Mouse (Mus musculus) liver, postnatal 0 days (tissue): ENCODE results near the gene Gm20388. TPM values are rescaled to one million over a fixed set of nuclear protein-coding genes. Genes with fewer than 3 reads are reported as not detected.

Experiments
- ATAC-seq: fragments of 200-750 bp; cut with Nextera tagmentation; 2 replicates; pipeline ENCODE4 v1.8.0; 2017; ENCODE audit warnings: mild to moderate bottlenecking, moderate library complexity
- DNase-seq: peaks from one replicate; pipeline ENCODE4 v3.0.0-alpha.2; 2016
- H3K27ac ChIP-seq: fragments of 300-500 bp; sonication (generic); 2 replicates; pipeline ENCODE4 v1.5.1; 2014; ENCODE audit warnings: antibody characterized with exemption, moderate library complexity, mild to moderate bottlenecking, low read depth
- H3K27me3 ChIP-seq: fragments of 300-500 bp; sonication (generic); 2 replicates; pipeline ENCODE4 v1.6.1; 2014; ENCODE audit warnings: low read length, control low read depth, mixed read lengths; ENCODE audit not compliant: insufficient read depth
- H3K36me3 ChIP-seq: fragments of 300-500 bp; sonication (generic); replicated peaks from 2 replicates; pipeline ENCODE4 v1.6.1; 2014; ENCODE audit warnings: mild to moderate bottlenecking, control low read depth, low read length, moderate library complexity, mixed read lengths; ENCODE audit not compliant: insufficient read depth
- H3K4me1 ChIP-seq: fragments of 300-500 bp; sonication (generic); 2 replicates; pipeline ENCODE4 v1.6.1; 2014; ENCODE audit warnings: antibody characterized with exemption, mild to moderate bottlenecking, control low read depth; ENCODE audit not compliant: insufficient read depth
- H3K4me2 ChIP-seq: fragments of 300-500 bp; sonication (generic); 2 replicates; pipeline ENCODE4 v1.6.1; 2014; ENCODE audit warnings: low read depth, mild to moderate bottlenecking, low read length, moderate library complexity, mixed read lengths
- H3K4me3 ChIP-seq: fragments of 300-500 bp; sonication (generic); 2 replicates; pipeline ENCODE4 v1.5.1; 2014; ENCODE audit warnings: low read depth, low read length
- H3K9ac ChIP-seq: fragments of 300-500 bp; sonication (generic); replicated peaks from 2 replicates; pipeline ENCODE4 v1.6.1; 2014; ENCODE audit warnings: mild to moderate bottlenecking, moderate library complexity
- H3K9me3 ChIP-seq: fragments of 300-500 bp; sonication (generic); 2 replicates; pipeline ENCODE4 v1.6.1; 2016; ENCODE audit warnings: mild to moderate bottlenecking, control low read depth, low read length, mixed read lengths
- CTCF ChIP-seq: sonication (generic); IDR thresholded peaks from 2 replicates; pipeline ENCODE4 v1.5.1; 2016; ENCODE audit warnings: antibody characterized with exemption, low read depth
- EP300 ChIP-seq: IDR thresholded peaks from 2 replicates; pipeline ENCODE4 v1.6.1; 2016; ENCODE audit warnings: antibody characterized with exemption, low read depth, mild to moderate bottlenecking
- WGBS: fragments of 180-500 bp; shearing (Covaris S2); extraction: QIAGEN DNeasy Blood & Tissue Kit; methylation state at CpG from one replicate; pipeline ENCODE4 v1.1.7; 2014; ENCODE audit not compliant: insufficient replicate concordance; 5-methylcytosine and 5-hydroxymethylcytosine counted together
- polyA plus RNA-seq: library from polyadenylated mRNA; unstranded; fragments of >200 nt; fragmentation: Nextera tagmentation; extraction: Ambion mirVana; gene quantifications from 2 replicates; pipeline ENCODE4 v1.2.1, GENCODE M21; 2015

The Gm20388 gene
- polyA plus RNA-seq, 1 experiment from 2014 or later, result not detected

- H3K4me1 ChIP-seq, result no peaks in the 10 kb centered on the region
- no peaks in the 10 kb centered on the region for H3K27me3 ChIP-seq
- no peak overlapping the region for H3K27ac ChIP-seq
- ATAC-seq (no peak), DNase-seq (no peak)
- H3K4me2 ChIP-seq, result no peak overlapping the region
- H3K9ac ChIP-seq, result no peak overlapping the region
- WGBS, result 84% methylated on average over 5 of the region's 5 CpGs
- no peak overlapping the region for H3K4me3 ChIP-seq
- TF ChIP-seq EP300 (no peak), CTCF (no peak)
- no peaks in the 10 kb centered on the region for H3K9me3 ChIP-seq
- peaks cover 17% of the 10 kb centered on the region; the same call in 1 of the 2 replicates for H3K36me3 ChIP-seq
Observed at GRCm38 (mm10) chr8:122789796-122790195, 2879.2 kb downstream of the Gm20388 start.

DNA sequence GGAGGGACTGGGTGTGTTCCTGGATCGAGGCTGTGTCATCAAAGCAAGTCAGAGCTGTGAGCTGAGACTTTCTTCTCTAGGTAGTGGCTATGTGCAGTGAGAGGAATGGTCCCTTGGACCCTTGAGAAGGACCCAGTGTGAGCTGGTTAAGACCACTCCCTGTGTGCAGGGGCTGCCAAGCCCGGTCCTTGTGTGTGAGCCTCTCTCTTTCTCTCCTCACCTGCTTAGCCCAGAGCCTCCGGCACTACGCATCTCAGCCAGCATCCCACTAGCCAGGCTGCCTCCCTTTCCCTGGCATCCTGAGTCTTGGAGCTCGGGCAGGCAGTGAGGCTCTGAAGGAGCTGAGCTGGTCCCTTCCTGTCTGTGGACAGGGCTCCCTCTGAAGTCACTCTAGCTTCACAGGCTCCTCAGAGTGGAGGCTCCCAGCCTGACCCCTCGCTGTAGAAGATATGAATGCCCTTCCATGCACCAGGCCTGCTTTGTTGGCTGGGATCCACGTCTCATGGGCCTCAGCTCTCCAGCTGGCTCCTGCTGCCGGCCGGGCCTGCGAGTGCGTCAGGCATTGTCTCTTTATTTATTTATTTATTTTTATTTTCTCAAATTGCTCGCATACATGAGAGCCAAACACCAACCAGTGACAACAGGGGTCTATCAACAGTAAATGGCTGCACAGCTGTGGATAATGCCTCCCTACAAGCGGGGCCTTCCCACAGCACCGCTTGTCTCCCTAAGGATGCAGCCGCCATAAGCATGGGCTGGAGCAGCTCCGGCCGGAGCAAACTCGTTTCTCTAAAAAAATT, 2882.9 kb downstream of the Gm20388 start:
- Histone ChIP-seq H3K36me3 (peaks cover 6% of the 10 kb centered on the region; the same call in 1 of the 2 replicates), H3K9ac (no peak overlapping the region), H3K4me1 (no peaks in the 10 kb centered on the region), H3K4me3 (no peak overlapping the region), H3K4me2 (no peak overlapping the region), H3K27ac (no peak overlapping the region), H3K9me3 (no peaks in the 10 kb centered on the region), H3K27me3 (no peaks in the 10 kb centered on the region)
- 83% methylated on average over 18 of the region's 18 CpGs for WGBS
- DNase-seq, result no peak
- no peak for TF ChIP-seq CTCF
- TF ChIP-seq EP300, result no peak
- no peak for ATAC-seq

- no peak overlapping the region for H3K4me3 ChIP-seq
- H3K9me3 ChIP-seq, result no peaks in the 10 kb centered on the region
- ATAC-seq (no peak), DNase-seq (no peak)
- 89% methylated on average over 5 of the region's 5 CpGs for WGBS
- TF ChIP-seq EP300 (no peak), CTCF (no peak)
- no peak overlapping the region for H3K9ac ChIP-seq
- H3K27me3 ChIP-seq, result no peaks in the 10 kb centered on the region
- 0 out of 2 replicates have a peak, but pooled peaks cover 6% of the 10 kb centered on the region for H3K36me3 ChIP-seq
- H3K27ac ChIP-seq, result no peak overlapping the region
- H3K4me2 ChIP-seq, result no peak overlapping the region
- no peaks in the 10 kb centered on the region for H3K4me1 ChIP-seq
Observed at GRCm38 (mm10) chr8:122794175-122794454, 2883.5 kb downstream of the Gm20388 start.

- Histone ChIP-seq H3K9me3 (no peaks in the 10 kb centered on the region), H3K4me1 (no peaks in the 10 kb centered on the region), H3K27ac (no peak overlapping the region), H3K27me3 (no peaks in the 10 kb centered on the region), H3K4me3 (no peak overlapping the region), H3K4me2 (no peak overlapping the region), H3K9ac (no peak overlapping the region), H3K36me3 (no peaks in the 10 kb centered on the region; the same call in 1 of the 2 replicates)
- no peak for DNase-seq
- ATAC-seq, result no peak
- WGBS, result 63% methylated on average over 15 of the region's 15 CpGs
- TF ChIP-seq CTCF, result no peak
Observed at GRCm38 (mm10) chr8:122803906-122804761, 2893.5 kb downstream of the Gm20388 start.

GRCm38 (mm10) chr8:122805349-122805748, 2894.7 kb downstream of the Gm20388 start:
- no peak for TF ChIP-seq EP300
- no peak for TF ChIP-seq CTCF
- Histone ChIP-seq H3K9ac (no peak overlapping the region), H3K27me3 (no peaks in the 10 kb centered on the region), H3K27ac (no peak overlapping the region), H3K36me3 (no peaks in the 10 kb centered on the region; the same call in 1 of the 2 replicates), H3K4me2 (no peak overlapping the region), H3K4me3 (no peak overlapping the region), H3K4me1 (no peaks in the 10 kb centered on the region), H3K9me3 (no peaks in the 10 kb centered on the region)
- WGBS, result 80% methylated on average over 3 of the region's 3 CpGs
- DNase-seq (no peak), ATAC-seq (no peak)

DNA sequence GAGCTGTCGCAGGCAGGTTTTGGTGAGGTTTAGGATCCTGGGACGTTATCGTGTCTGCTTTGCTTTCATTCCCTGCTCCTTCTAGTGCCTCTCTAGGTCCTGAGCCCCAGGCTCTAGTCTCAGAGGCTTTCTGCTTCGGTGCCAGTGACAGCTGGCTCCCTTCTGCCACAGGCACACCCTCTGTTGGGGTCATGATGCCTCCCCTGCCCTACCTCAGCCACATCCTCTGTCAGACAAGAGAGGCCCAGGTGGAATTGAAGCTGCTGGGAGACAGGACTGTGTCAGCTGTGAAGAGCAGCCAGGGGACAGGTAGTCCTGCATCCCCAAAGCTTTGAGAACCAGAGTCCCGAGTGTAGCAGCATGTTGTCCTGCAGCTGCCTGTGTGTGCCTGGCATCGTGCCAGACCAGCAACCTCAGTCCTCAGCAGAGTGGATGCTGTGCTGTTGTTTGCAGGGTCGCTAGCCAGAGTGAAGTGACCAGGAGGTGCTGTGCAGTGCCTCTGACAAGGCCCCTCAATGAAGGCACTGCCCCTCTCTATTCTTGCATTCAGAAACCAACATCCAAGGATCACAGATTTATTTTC, 2896.4 kb downstream of the Gm20388 start:
- peaks cover 4% of the 10 kb centered on the region; the same call in 1 of the 2 replicates for H3K36me3 ChIP-seq
- 76% methylated on average over 7 of the region's 7 CpGs for WGBS
- no peaks in the 10 kb centered on the region for H3K27me3 ChIP-seq
- no peak overlapping the region for H3K9ac ChIP-seq
- TF ChIP-seq EP300, result no peak
- no peak for TF ChIP-seq CTCF
- H3K9me3 ChIP-seq, result no peaks in the 10 kb centered on the region
- no peak overlapping the region for H3K27ac ChIP-seq
- DNase-seq (no peak), ATAC-seq (no peak)
- H3K4me2 ChIP-seq, result no peak overlapping the region
- H3K4me3 ChIP-seq, result no peak overlapping the region
- H3K4me1 ChIP-seq, result no peaks in the 10 kb centered on the region
